Mouse (Mus musculus) adrenal gland, adult 8-10 months (tissue): ENCODE measurements at regions not wholly inside any gene's neighbourhood (a gene's known extent, or its start where the extent isn't known, plus 50 kb on each side); places are given as distances from the start of the nearest gene placed in this dataset.

Experiments
- DNase-seq: peaks from one replicate; pipeline ENCODE4 v3.0.0; 2022

DNA sequence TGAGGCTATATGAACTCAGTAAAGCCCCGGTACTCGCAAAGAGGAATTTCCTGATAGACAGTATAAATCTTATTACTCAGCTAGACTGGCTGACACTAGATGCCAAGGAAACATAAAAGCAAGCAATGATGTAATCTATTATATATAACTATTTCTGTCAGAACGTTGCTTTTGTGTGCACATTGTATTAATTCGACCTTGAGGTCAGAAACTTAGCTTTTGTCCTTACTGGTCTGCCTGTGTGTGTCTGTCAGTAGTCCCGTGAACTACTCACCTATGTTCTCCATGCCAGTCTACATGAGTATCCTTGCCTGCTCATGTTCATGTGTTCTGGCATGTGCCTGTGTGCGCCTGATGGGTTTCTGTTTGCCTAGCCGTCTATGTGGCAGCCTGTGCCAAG, 70.5 kb downstream of the Tmx1 start:
- DNase-seq, result no peak

DNA sequence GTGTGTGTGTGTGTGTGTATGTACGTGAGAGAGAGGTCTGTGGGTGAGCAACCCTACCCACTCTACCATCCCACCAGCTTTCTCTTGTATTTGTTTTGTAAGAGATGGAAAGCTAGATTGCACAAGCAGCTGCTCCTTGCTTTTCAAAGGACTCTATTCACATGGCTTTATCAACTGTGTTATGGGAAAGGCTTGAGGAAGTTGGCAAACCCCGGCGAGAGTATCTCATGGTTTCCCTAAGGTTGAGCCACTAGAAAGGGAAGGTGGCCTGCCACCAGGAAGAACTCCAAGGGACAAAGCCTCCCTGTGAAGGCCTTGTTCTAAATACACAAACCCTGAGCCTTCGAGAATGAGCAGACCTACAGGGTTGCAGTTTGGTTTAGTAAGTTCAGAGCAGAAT, 71.8 kb downstream of the Tmx1 start:
- no peak for DNase-seq

DNA sequence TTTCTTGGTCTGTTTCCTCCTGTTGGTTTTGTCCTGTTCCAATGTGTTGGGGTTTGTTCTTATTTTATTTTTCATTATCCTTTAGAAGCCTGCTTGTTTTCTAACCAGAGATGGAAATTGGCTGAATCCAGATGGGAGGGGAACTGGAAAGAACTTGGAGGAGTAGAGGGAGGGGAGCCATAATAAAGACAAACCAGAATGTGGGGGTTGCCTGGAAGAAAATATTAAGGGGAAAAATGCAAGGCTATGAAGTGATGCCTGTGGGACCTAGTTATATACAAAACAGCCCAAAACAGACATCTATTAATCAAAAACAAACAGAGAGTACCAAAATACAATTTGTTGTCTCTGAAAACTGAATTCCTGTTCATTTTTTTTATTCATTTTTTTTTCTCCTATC, 78.8 kb downstream of the Tmx1 start:
- DNase-seq, result no peak

DNA sequence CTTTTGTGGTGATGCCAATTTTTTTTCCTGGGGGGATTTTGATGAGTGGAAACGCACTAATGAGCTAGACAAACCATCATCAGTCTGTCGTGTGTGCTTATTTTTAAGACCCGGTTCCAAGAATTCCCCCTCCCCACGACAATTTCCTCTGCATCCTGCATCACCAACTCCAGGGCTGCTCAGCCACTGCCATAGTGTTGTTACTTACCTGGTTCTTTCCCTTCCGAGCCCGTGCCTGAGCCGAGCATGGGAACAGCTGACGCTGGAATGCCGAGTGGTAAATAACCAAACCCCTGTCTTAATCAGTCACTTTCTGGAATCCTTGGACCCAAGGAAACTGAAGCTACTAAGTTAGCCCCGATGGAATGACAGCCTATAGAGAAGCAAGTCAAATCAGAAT, 79.3 kb downstream of the Tmx1 start:
- DNase-seq, result no peak

DNA sequence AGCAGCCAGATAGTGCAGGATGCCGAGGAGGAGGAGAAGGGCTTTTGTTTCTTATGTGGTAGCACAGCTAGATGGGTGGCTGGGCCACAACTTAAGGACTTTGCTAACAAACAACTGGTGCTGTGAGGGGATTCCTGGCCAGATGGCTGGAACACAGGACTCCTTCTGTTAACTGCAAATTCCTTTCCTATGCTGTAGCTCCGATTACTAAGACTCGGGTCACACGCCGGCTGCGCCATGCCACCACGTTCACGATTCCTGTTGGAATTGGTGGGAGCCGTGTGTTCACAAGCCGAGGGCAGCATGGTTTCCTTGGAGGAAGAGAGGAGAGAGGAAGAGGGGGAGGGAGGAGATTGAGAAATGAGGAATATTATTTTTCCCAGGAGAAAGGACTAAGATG, 79.9 kb downstream of the Tmx1 start:
- no peak for DNase-seq

DNA sequence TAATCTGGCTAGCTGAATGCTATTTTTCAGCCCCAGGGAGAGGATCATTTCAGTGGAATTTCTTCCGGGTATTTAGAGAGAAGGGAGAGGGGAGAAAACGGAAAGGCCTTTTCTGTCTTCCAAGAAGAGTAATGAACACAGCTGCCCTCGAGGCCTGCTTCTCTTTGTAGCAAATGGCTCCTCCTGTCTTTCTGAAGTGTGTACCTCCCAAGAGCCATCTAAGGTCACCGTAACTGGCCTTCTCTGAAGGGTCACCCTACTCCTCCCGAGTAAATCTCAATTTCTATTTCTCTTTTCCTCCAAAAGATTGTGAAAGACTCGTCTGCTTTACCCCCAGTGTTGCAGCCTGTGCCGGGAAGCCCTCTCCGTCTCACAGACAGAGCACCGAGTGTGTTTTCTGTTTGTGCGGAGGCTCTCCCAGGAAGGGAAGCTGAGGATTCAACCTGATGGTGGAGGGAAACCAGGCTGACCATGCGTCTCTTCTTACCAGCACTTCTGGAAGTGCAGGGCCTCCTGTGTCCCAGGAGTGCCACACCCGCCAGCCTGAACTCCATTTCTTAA, 80.6 kb downstream of the Tmx1 start:
- DNase-seq, result no peak

DNA sequence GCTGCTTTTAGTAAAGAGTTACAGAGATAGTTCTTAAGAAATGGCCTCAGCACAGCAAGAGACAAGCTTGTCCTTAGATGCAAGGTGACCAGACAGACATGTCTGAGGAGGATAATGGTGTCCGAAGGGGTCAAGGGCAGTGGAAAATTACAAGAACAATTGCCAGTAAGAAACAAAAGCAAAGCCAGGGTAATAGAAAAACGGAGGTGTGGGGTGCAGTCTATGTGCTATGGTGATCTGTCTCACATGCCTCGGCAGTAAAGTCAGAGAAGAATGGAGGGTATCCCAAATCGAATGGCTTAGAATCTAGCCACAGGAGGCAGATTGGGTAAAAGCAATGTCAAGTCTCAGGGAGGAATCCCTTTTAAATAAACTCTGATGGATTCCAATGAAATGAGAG, 86.2 kb downstream of the Tmx1 start:
- no peak for DNase-seq

DNA sequence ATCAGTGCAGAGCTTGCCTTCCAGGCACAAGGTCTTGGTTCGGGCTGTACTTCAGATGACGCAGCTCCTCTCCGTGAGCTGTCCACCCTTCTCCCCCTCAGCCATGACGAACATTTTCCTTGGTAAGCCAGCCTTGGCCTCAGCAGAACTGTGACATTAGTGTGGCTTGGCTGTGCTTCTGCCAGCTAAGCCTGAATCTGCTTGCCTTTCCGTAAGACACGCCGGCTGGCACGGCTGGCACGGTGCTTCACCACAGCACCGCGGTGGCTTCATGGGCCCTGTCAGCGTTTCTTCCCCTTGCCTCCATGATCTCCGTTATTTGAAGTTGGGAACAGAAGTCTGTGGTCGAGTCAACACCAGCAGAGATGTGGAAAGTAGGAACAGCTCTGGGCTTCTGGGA, 87.0 kb downstream of the Tmx1 start:
- peak; percentile 88 for DNase-seq

DNA sequence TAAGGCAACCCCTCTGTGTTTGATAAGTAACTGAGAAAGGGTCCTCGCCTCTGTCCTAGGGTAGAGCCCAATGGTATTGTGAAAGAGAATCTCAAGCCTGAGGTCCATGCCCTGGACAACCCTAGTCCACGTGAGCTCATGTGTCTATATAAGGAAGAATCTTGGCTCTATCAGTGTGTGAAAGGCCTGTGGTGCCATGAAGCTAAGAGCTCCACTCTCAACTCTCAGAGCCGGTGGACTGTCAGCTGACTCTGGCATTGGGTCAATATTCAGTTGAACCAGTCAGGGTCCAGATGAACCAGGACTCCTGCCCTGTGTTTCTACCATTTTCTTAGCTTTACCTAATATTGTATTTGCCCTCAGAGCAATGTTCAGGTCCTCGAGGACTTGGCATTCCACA, 88.5 kb downstream of the Tmx1 start:
- no peak for DNase-seq

DNA sequence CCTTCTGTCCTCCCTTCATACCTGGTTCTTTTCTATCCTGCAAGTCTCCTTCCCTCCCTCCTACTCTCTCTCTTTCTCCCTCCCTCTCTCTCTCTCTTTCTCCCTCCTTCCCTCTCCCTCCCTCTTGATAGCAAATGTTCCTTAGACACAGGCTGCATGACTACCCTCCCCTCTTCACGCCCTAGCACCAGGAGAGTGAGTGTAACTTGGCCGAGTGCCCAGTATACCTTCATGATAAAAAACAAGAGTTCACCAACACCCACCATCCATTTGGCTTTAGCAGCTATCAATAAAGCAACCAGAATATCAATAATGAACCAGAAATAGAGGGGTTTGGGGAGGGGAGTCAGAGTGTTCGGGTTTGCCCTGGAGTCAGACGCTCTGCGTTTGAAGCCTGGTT, 90.4 kb downstream of the Tmx1 start:
- no peak for DNase-seq

DNA sequence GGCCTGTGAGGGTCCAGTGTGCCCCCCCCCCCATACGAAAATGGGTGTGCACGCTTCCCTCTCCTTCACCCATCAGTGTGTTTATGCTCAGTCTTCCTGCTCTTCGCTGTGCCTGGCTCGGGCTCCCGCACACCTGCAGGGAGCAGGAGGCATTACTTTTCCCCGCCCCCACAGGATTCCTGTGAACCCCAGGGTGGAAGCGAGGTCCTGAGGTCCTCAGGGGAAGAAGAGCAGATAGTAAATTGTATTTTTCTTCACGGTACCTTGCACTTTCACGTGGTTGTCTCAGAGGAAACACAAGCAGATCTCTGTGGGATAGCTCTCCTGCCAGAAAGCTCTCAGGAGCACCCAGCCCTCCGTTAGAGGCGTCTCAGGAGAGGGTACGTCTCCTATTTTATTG, 91.4 kb downstream of the Tmx1 start:
- DNase-seq, result no peak

DNA sequence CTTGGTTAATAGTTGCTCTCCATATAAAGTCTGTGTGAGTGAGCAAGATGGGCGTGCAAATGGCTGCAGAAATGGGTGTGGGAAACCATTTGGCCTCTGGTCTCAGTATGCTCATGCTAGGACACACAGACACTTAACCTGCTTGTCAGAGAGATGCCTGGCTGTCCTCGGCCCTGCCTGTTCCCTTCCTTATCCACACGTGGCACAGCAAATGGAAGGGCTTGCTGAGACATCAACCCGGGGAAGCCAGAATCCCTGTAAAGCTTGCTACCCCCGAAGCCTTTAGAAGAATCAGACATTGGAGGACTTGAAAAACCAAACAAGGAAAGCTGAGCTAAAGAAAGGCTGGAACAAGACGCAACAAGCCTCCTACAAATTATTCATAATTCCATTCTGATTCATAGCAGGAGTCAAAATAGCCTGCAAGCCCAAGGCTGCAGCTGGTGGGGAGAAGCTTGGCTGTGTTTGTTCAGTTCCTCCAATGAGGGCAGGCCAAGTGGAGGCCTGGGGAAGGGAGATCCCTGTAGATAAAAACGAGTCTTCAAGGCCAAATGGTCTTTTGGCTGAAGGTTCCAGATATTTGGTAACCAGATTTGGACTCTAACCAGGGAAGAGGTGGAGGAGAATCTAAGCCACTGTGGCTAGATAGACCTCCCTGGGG, 92.1 kb downstream of the Tmx1 start:
- DNase-seq, result peak; percentile 80

DNA sequence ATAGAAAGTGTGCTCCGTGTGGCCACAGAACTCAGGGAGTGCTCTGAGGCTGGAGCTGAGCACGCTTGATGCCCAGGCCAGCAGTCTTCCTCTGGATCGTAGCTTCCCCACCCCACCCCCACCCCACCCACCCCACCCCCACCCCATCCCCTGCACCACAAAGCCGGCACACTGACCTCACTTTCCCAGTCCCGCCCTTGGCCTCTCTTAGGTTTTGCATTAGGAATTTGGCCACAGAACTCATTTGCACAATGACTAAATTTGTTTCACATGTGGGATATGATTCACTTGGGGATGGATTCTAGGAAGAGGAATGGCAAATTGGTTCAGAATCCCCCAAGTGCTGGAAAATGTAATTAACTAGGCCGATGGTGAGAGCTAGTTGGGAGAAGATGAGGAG, 94.3 kb downstream of the Tmx1 start:
- DNase-seq, result no peak

DNA sequence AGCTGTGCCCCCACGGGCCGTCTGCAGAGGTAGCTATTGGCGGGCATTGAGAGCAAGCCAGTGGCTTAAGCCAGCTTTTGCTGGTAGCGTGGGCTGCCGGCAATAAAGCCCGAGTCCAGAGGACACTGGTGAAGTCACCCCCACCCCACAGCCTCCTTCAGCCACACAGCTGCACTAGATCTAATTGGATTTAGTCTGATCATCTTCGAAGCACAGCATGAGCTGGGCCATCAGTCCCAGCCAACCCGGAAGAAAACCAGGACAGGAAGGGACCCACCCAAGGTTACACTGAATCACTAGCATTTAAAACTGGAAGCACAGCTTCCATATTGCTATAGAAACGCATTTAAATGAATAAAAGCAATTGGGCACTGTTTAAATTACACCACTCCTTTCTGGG, 96.4 kb downstream of the Tmx1 start:
- no peak for DNase-seq

DNA sequence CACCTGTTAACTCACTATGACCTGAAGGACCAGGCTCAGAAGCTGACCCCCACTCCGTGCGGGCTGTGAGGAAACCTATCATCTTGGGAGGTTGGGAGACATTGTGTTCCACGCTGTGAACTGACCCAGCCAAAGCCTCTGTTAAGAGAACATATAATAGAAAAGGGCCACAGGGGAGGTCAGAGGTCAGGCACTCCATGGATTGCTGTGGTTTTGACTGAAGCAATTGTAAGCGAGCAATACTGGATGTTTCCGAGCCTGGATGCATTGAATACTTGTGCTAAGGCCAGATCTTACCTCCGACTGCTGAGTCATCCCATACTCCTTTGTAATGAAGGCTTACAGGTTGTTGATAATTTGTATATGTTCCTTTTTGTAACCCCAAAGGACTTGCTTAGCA, 101.0 kb downstream of the Tmx1 start:
- no peak for DNase-seq

DNA sequence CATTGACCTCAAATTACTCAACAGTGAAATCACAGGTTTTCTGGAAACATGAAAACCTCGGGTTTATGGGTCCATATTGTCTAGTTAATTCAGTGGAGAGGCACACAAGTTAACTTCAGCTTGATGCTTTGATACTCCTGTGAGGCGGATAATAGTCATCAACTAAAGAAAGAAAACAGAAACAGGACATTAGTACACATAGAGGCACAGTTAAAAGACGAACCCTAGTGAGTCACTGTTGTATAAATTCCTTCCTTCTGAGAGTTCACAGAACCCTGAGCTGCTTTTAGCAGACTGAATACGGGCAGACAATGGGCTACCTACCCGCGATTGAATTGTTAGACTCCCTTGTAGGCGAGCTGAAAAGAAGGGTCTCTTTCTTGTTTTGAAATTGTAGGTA, 101.7 kb downstream of the Tmx1 start:
- no peak for DNase-seq

DNA sequence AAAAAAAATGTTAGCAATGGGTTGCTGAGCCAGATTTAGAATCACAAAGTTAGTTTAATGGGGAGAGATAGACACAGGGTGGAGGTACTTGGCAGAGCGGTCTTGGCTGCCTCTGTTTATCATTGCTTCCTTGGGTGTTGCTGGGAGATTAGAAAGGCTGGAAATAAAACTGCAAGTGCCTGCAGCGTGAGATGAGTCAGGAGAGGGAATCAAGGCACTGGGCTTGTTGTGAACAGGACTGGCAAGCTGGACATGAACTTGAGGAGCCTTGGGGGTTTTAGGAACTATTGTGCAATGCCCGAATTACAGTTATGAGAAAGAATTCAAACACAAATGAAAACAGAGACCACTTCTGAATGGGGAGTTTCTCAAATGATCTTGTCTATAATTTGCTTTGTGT, 102.8 kb downstream of the Tmx1 start:
- no peak for DNase-seq

DNA sequence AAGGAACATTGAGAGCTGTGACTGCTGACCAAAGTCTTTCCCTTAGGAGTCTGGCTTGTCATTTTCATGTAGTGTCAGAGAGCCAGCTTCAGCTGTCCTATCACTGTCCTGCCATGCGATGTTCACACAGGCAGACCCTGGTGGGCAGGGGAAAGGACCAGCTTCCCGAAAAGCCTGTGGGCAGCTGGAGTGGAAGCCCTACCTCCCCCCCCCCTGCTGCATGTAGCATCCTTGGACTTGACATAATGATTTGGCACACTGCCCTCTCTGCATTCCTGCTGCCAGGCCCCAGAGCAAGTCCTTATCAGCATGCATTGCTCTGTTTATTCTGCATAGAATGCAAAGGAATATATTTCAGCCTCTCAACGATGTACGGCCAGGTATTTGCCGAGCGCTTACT, 103.9 kb downstream of the Tmx1 start:
- DNase-seq, result no peak

DNA sequence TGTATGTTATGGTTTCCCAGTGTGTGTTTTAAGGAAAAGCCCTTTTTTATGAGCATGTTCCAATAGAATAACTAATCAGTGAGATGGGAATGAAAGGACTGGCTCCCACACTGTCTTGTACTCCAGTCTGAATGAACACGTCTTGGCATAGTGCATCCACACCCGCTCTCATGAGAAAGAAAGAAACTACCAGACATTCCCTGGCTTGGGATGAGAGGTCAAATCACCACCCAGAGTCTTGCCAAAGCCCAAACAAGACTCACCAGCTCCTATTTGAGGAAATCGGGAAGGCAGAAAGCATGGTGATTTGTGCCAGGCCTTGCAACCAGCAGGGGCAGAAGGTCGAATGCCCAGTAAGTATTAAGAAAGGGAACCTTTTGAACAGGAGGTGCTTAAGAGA, 110.6 kb downstream of the Tmx1 start:
- no peak for DNase-seq

DNA sequence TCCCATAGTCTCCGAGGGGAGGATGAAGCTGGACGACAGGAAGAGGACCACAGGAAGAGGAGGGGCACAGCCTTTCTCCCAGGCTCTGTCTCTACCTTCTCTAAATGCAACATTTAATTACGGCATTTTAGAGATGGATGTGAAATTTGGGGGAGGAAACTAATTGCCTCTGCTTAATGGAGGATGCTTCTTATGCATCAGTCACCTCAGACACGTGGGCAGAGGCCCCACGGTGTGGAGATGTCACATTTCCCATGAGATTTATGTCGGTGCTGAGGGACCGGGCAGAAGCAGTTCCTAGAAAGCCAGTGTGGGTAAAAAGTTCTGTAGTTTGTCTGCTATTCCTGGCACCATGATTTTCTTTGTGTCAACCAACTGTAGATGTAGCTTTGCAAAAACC, 122.8 kb downstream of the Tmx1 start:
- DNase-seq, result no peak

DNA sequence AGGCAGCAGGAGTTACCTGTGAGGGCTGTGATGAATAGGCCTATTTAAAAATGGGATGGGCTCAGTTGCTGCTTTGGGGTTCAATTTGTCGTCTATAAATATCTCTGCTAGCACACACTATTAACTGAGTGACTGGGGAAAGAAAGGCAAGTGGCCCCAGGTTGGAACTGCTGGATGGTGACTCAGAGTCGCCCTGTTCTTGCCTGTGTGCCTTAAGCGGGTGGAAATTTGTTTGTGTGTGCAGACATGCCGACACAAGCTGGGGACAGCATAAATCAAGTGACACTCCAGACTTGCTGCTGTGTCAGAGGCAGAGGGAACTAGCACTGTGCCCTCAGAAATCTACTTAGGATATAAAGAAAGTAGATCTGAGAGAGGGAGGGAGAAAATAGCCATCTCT, 124.9 kb downstream of the Tmx1 start:
- no peak for DNase-seq

DNA sequence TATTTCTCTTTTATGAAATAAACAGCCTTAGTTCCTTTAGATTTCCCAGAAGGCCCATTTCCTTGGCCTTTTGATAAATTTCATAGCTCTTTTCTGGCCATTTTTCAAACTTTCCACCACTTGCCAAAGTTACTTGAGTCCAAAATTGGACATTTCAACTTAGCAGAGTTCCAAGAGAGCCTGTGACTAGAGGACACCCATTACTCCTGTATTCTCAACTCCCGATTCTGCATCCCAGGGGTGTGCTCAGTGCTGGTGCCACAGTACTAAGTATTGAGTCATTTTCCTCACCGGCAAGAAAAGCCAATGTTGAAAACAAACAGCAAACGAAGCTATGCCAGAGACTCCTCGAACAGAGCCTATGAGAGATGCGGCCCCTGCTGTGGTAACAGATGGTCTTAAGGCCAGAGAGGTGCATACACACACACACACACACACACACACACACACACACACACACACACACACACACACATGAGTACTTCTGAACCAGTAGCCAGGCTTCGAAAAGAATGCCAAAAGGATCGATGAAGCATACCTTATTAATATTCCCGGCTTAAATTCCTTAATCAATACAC, 126.5 kb downstream of the Tmx1 start:
- DNase-seq, result no peak

DNA sequence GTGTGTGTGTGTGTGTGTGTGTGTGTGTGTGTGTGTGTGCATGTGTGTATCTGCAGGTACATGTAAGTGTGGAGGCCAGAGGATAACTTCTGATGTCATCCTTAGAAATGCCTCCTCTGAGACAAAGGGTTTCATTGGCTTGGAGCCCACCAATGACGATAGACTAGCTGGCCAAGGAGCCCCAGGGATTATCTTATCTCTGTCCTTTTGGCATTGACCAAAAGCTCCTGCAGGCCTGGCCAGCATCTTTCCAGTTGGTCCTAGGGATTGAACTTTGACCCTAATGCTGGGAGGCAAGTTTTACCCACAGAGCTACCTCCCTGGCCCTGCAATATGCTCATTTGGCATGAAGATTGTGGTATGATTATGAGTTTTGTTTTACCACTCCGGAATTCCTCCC, 133.3 kb downstream of the Tmx1 start:
- no peak for DNase-seq

DNA sequence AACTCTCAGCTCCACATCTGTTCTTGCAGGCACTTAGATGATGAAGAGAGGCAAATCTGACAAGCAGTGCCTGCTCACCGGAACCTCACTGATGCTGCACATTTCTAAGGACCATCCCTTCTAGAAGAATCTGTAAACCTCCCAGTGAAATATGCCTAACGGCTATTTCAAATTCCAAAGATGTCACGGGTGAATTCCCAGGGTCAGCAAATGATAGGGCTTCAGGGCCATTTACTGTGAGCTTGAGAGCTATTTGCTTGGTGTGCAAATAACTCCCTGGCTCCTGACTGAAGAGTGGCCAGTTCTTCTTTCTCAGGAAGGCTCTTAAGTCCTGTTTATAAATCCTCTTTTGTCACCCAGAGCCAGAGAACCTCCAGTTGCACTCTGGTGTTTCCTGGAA, 135.3 kb downstream of the Tmx1 start:
- no peak for DNase-seq

DNA sequence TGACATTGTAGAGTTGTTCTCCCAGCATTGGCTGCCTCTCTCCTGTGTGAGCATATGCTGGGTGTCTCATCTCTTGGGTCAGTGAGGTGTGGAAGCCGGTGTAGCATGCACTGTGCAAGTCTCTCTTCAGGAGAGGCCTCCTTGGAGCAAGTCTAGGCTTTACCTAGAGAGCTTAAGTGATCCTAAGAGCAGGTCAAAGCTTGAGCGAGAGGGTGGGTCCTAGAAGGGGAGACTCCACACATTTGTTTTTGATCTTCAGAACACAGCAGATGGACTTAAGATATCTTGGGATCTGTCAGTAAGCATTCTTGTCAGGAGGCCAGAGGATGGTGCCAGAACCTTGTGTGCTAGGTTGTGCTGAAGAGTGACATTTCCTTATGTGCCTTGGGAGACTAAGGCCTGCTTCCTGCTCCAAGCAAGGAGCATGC, 136.4 kb downstream of the Tmx1 start:
- DNase-seq, result no peak
